Mouse (Mus musculus) ES-E14 (cell line): ENCODE measurements around the gene Bend5. TPM values are rescaled to one million over a fixed set of nuclear protein-coding genes. Genes with fewer than 3 reads are reported as not detected.
A peak's percentile ranks its signal among the peaks of the same experiment; 100 is the strongest.

ENCODE experiments used
- DNase-seq: peaks from one replicate; pipeline ENCODE4 v3.0.0-alpha.2; 2013; ENCODE audit warnings: low read depth, low spot score
- H3K27ac ChIP-seq: 2 replicates; pipeline ENCODE4 v1.5.1; 2012; ENCODE audit warnings: low read depth, mild to moderate bottlenecking, low read length, moderate library complexity, mixed read lengths; ENCODE audit not compliant: poor library complexity, insufficient read depth, severe bottlenecking
- H3K36me3 ChIP-seq: 2 replicates; pipeline ENCODE4 v1.6.1; 2012; ENCODE audit warnings: mild to moderate bottlenecking, low read length, moderate library complexity, mixed read lengths; ENCODE audit not compliant: control insufficient read depth, poor library complexity, insufficient read depth, severe bottlenecking
- H3K4me1 ChIP-seq, 2 experiments: fragments of 150-350 bp in 1 of 2; sonication (generic) in 1 of 2; 2 replicates each; pipeline ENCODE4 v1.6.1; 2012; ENCODE audit warnings: low read length in 2 of 2, mild to moderate bottlenecking in 1 of 2, mixed read lengths in 1 of 2; ENCODE audit not compliant: control insufficient read depth in 2 of 2, insufficient read depth in 2 of 2, poor library complexity in 1 of 2
- H3K4me3 ChIP-seq, 2 experiments: fragments of 150-350 bp in 1 of 2; sonication (generic) in 1 of 2; 2 replicates each; pipeline ENCODE4 v1.5.1; 2012; ENCODE audit warnings: low read length in 2 of 2, low read depth in 1 of 2, mild to moderate bottlenecking in 1 of 2, mixed read lengths in 1 of 2; ENCODE audit not compliant: insufficient read depth in 1 of 2, poor library complexity in 1 of 2, severe bottlenecking in 1 of 2
- H3K9ac ChIP-seq: 2 replicates; pipeline ENCODE4 v1.6.1; 2012; ENCODE audit warnings: low read depth, mild to moderate bottlenecking, low read length, mixed read lengths; ENCODE audit not compliant: poor library complexity, insufficient read depth, severe bottlenecking
- H3K9me3 ChIP-seq: fragments of 150-350 bp; sonication (generic); 2 replicates; pipeline ENCODE4 v1.6.1; 2012; ENCODE audit warnings: low read depth, mild to moderate bottlenecking, low read length; ENCODE audit not compliant: control insufficient read depth, insufficient read depth
- CHD2 ChIP-seq: IDR thresholded peaks from 2 replicates; pipeline ENCODE4 v1.6.1; 2014; ENCODE audit warnings: mild to moderate bottlenecking, low read depth, low read length, inconsistent platforms
- HCFC1 ChIP-seq: IDR thresholded peaks from 2 replicates; pipeline ENCODE4 v1.6.1; 2012; ENCODE audit warnings: low read length, inconsistent platforms, borderline replicate concordance; ENCODE audit not compliant: insufficient read depth
- MAFK ChIP-seq: IDR thresholded peaks from 2 replicates; pipeline ENCODE4 v1.6.1; 2014; ENCODE audit warnings: mild to moderate bottlenecking, low read depth, low read length, inconsistent platforms; ENCODE audit not compliant: insufficient read depth
- ZC3H11A ChIP-seq: IDR thresholded peaks from 2 replicates; pipeline ENCODE4 v1.6.1; 2012; ENCODE audit warnings: low read depth, mild to moderate bottlenecking, inconsistent platforms, low read length, borderline replicate concordance
- ZNF384 ChIP-seq: IDR thresholded peaks from 2 replicates; pipeline ENCODE4 v1.6.1; 2012; ENCODE audit warnings: low read depth, low read length, inconsistent platforms
- in situ Hi-C, 2 experiments: fragments of 600-800 bp; cut with MboI; formaldehyde crosslinking; loops; one replicate each; pipeline ENCODE4 v1.15.1; 2025; ENCODE audit warnings: low sequenced_read_pairs in 2 of 2, inconsistent platforms in 1 of 2; ENCODE audit not compliant: unreplicated experiment in 2 of 2
- total RNA-seq: library from RNA; depleted of rRNA; stranded (reverse); fragments of 300-350 nt; gene quantifications from 2 replicates; pipeline ENCODE4 v1.2.3, GENCODE M21; 2012

Bend5 gene
- total RNA-seq, 1 experiment: 6.9 TPM

DNA sequence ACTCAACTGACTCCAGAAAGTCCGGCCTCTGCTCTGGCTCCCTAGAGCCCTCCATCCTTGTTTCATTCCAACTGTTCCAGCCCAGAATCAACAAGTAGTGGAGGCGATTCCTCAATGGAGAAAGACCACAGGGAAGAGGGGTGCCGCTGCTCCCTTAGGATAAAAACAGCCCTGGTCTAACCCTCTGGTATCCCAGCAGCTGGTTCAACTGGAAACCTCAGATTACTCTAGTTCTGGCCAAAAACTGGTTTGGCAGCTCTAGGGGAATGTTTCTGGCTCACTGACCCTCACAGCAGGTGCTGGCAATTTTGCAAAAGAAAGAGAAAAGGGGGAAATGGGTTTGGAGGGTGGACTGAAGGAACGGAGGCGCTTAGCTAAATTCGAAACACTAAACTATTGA lies 407 bp upstream of the Bend5 start:
- peak overlapping the region; percentile 78 to 81 for H3K4me3 ChIP-seq
- peak overlapping the region; percentile 77 for H3K27ac ChIP-seq
- no peak for DNase-seq
- peaks cover 0 to 10% of the 10 kb centered on the region in 2 experiments; a peak in 2 of 4 replicates for H3K4me1 ChIP-seq
- H3K9me3 ChIP-seq: no peaks in the 10 kb centered on the region
- TF ChIP-seq ZNF384 (no peak), MAFK (no peak), HCFC1 (no peak), CHD2 (no peak), ZC3H11A (no peak)
- in situ Hi-C loops: no loop called here
- H3K9ac ChIP-seq: peak overlapping the region; percentile 52
- no peaks in the 10 kb centered on the region; the same call in 1 of the 2 replicates for H3K36me3 ChIP-seq

DNA sequence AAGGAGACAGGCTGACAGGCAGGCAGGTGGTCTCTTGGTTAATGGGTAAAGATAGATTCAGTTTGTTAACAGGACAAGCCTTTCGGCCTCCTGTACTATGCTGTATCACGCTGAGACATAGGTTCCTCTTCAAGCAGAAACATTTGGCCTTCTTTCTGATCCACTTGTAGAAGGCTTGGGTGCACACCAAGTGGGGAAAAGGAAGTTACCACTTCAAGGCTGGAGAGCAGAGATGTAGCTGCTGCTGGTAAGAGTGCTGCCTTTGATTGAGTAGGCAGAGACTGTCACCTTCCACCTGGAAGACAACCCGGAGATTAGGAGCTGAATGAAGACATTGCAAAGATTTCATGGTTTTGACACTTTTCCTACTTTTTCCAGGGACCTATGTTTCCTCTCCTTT lies 1.3 kb downstream of the Bend5 start:
- Histone ChIP-seq H3K36me3 (no peaks in the 10 kb centered on the region; the same call in 1 of the 2 replicates), H3K4me3 (no peak overlapping the region; a peak in 1 of 4 replicates), H3K27ac (no peak overlapping the region), H3K9ac (no peak overlapping the region; the same call in 1 of the 2 replicates), H3K4me1 (peaks cover 0 to 10% of the 10 kb centered on the region in 2 experiments; a peak in 2 of 4 replicates), H3K9me3 (no peaks in the 10 kb centered on the region)
- TF ChIP-seq ZC3H11A (no peak), MAFK (no peak)
- DNase-seq: no peak
- in situ Hi-C loops: no loop called here

DNA sequence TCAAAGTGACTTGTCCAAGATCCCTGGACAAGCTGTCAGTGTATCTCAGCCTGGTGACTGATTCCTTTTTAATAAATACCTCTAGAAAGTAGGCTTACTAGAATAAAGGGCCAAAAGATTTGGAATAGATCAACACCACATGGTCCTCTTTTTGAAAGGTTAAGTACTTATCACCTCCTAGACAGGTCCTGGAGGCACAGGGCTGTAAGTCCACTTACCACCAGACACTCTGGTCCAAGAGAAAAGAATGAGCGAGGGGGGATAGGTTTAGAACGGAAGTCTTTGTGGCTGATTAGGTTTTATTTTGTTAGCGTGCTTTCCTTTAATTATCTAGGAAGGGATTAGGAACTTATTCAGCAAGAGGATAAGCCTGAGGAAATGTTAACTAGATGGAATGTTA lies 1.7 kb downstream of the Bend5 start:
- no peaks in the 10 kb centered on the region; the same call in 1 of the 2 replicates for H3K36me3 ChIP-seq

GRCm38 (mm10) chr4:111417716-111418115 lies 2.9 kb downstream of the Bend5 start:
- no peak overlapping the region for H3K9ac ChIP-seq
- no peak for DNase-seq
- no peaks in the 10 kb centered on the region; the same call in 1 of the 2 replicates for H3K36me3 ChIP-seq
- in situ Hi-C loops: no loop called here
- no peak for TF ChIP-seq ZC3H11A
- no peak for TF ChIP-seq MAFK
- TF ChIP-seq CHD2: no peak
- H3K9me3 ChIP-seq: no peaks in the 10 kb centered on the region
- H3K4me1 ChIP-seq: peaks cover 0 to 9% of the 10 kb centered on the region in 2 experiments; a peak in 2 of 4 replicates
- H3K4me3 ChIP-seq: no peak overlapping the region
- no peak overlapping the region for H3K27ac ChIP-seq

More for the DNA sequence above, 1.7 kb downstream of the Bend5 start:
- in situ Hi-C loops: no loop called here
- peaks cover 0 to 10% of the 10 kb centered on the region in 2 experiments; a peak in 2 of 4 replicates for H3K4me1 ChIP-seq
- H3K27ac ChIP-seq: no peak overlapping the region
- DNase-seq: no peak
- no peaks in the 10 kb centered on the region for H3K9me3 ChIP-seq
- H3K4me3 ChIP-seq: no peak overlapping the region
- TF ChIP-seq ZC3H11A (no peak), HCFC1 (no peak), MAFK (no peak), ZNF384 (no peak), CHD2 (no peak)
- no peak overlapping the region for H3K9ac ChIP-seq

GRCm38 (mm10) chr4:111419476-111419875 lies 4.7 kb downstream of the Bend5 start:
- no peak overlapping the region for H3K27ac ChIP-seq
- no peak overlapping the region for H3K9ac ChIP-seq
- H3K9me3 ChIP-seq: no peaks in the 10 kb centered on the region
- H3K36me3 ChIP-seq: no peaks in the 10 kb centered on the region; the same call in 1 of the 2 replicates
- no peak for DNase-seq
- in situ Hi-C loops: no loop called here
- TF ChIP-seq HCFC1 (no peak), MAFK (no peak)
- no peak overlapping the region for H3K4me3 ChIP-seq
- peaks cover 0 to 7% of the 10 kb centered on the region in 2 experiments; a peak in 2 of 4 replicates for H3K4me1 ChIP-seq
